Mouse (Mus musculus): ENCODE data around the gene Igsf3. TPM values are rescaled to one million over a fixed set of nuclear protein-coding genes. Genes with fewer than 3 reads are reported as not detected.

Gene Igsf3
- polyA plus RNA-seq, 1 experiment from 2014 or later, result 27.6 TPM

DNA sequence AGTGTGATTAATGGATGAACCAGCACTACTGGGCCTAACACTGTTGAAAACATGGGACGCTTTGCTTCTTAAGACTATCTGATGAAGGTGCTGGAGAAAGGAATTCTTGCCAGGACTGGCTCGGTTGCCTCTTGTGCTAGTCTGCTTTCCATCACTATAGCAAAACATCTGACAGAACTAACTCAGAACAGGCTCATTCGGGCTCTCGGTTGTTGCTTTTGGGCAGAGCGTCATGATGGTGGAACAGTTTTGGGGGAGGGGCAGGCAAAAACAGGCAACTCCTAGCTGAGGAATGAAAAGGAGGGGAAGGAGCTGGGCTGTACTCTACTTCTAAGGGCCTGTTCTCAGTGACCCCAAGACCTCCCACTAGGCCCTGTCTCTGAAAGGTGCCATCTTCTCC lies 4.8 kb downstream of the Igsf3 start:
- no peak for ATAC-seq (ENCODE audit: low FRiP score)
- Histone ChIP-seq H3K4me2 (replicated peaks; ENCODE audit: low read depth, low read length) (no peak overlapping the region), H3K27me3 (ENCODE audit: control insufficient read depth, insufficient read depth, low read length) (no peaks in the 10 kb centered on the region), H3K4me3 (ENCODE audit: low read depth, low read length) (no peak overlapping the region), H3K9ac (ENCODE audit: low read depth, low read length) (no peak overlapping the region), H3K4me1 (replicated peaks; ENCODE audit: control insufficient read depth, insufficient read depth, low read length) (peaks cover 5% of the 10 kb centered on the region), H3K9me3 (ENCODE audit: control insufficient read depth, low read length) (no peaks in the 10 kb centered on the region), H3K27ac (ENCODE audit: low read depth, low read length) (no peak overlapping the region), H3K36me3 (ENCODE audit: control insufficient read depth, insufficient read depth, low read length) (no peaks in the 10 kb centered on the region)
- 65% methylated on average over 5 of the region's 5 CpGs for WGBS
- no peak for DNase-seq (ENCODE audit: low spot score)

GRCm38 (mm10) chr3:101382751-101383150 lies 5.9 kb downstream of the Igsf3 start:
- Histone ChIP-seq H3K27me3 (ENCODE audit: control insufficient read depth, insufficient read depth, low read length) (no peaks in the 10 kb centered on the region), H3K9ac (ENCODE audit: low read depth, low read length) (no peak overlapping the region), H3K36me3 (ENCODE audit: control insufficient read depth, insufficient read depth, low read length) (no peaks in the 10 kb centered on the region), H3K4me2 (replicated peaks; ENCODE audit: low read depth, low read length) (no peak overlapping the region), H3K4me1 (replicated peaks; ENCODE audit: control insufficient read depth, insufficient read depth, low read length) (peaks cover 6% of the 10 kb centered on the region), H3K9me3 (ENCODE audit: control insufficient read depth, low read length) (no peaks in the 10 kb centered on the region), H3K4me3 (ENCODE audit: low read depth, low read length) (no peak overlapping the region), H3K27ac (ENCODE audit: low read depth, low read length) (no peak overlapping the region)
- WGBS, result 72% methylated on average over 4 of the region's 4 CpGs
- ATAC-seq (ENCODE audit: low FRiP score), result no peak
- DNase-seq (ENCODE audit: low spot score), result no peak

GRCm38 (mm10) chr3:101386430-101387016 lies 9.6 kb downstream of the Igsf3 start:
- ATAC-seq (ENCODE audit: low FRiP score), result no peak
- 51% methylated on average over 8 of the region's 8 CpGs for whole genome bisulfite sequencing
- H3K4me1 ChIP-seq (replicated peaks; ENCODE audit: control insufficient read depth, insufficient read depth, low read length), result peaks cover 7% of the 10 kb centered on the region

GRCm38 (mm10) chr3:101387849-101388248 lies 11.0 kb downstream of the Igsf3 start:
- no peak for ATAC-seq (ENCODE audit: low FRiP score)
- Histone ChIP-seq H3K4me2 (replicated peaks; ENCODE audit: low read depth, low read length) (no peak overlapping the region), H3K27me3 (ENCODE audit: control insufficient read depth, insufficient read depth, low read length) (no peaks in the 10 kb centered on the region), H3K4me1 (replicated peaks; ENCODE audit: control insufficient read depth, insufficient read depth, low read length) (peaks cover 7% of the 10 kb centered on the region), H3K4me3 (ENCODE audit: low read depth, low read length) (no peak overlapping the region), H3K9ac (ENCODE audit: low read depth, low read length) (no peak overlapping the region), H3K9me3 (ENCODE audit: control insufficient read depth, low read length) (no peaks in the 10 kb centered on the region), H3K36me3 (ENCODE audit: control insufficient read depth, insufficient read depth, low read length) (no peaks in the 10 kb centered on the region), H3K27ac (ENCODE audit: low read depth, low read length) (no peak overlapping the region)
- 14% methylated on average over 4 of the region's 10 CpGs for WGBS
- no peak for DNase-seq (ENCODE audit: low spot score)

More at GRCm38 (mm10) chr3:101386430-101387016, 9.6 kb downstream of the Igsf3 start:
- no peak overlapping the region for H3K4me3 ChIP-seq (ENCODE audit: low read depth, low read length)
- no peaks in the 10 kb centered on the region for H3K9me3 ChIP-seq (ENCODE audit: control insufficient read depth, low read length)
- DNase-seq (ENCODE audit: low spot score), result no peak
- H3K27me3 ChIP-seq (ENCODE audit: control insufficient read depth, insufficient read depth, low read length), result no peaks in the 10 kb centered on the region
- H3K9ac ChIP-seq (ENCODE audit: low read depth, low read length), result no peak overlapping the region
- no peaks in the 10 kb centered on the region for H3K36me3 ChIP-seq (ENCODE audit: control insufficient read depth, insufficient read depth, low read length)
- H3K27ac ChIP-seq (ENCODE audit: low read depth, low read length), result no peak overlapping the region
- no peak overlapping the region for H3K4me2 ChIP-seq (replicated peaks; ENCODE audit: low read depth, low read length)

GRCm38 (mm10) chr3:101389566-101389965 lies 12.7 kb downstream of the Igsf3 start:
- H3K9ac ChIP-seq (ENCODE audit: low read depth, low read length), result no peak overlapping the region
- DNase-seq (ENCODE audit: low spot score) (no peak), ATAC-seq (ENCODE audit: low FRiP score) (no peak)
- no peak overlapping the region for H3K27ac ChIP-seq (ENCODE audit: low read depth, low read length)
- WGBS, result 91% methylated on average over 3 of the region's 3 CpGs
- H3K4me2 ChIP-seq (replicated peaks; ENCODE audit: low read depth, low read length), result no peak overlapping the region
- no peaks in the 10 kb centered on the region for H3K27me3 ChIP-seq (ENCODE audit: control insufficient read depth, insufficient read depth, low read length)
- peaks cover 7% of the 10 kb centered on the region for H3K4me1 ChIP-seq (replicated peaks; ENCODE audit: control insufficient read depth, insufficient read depth, low read length)
- no peak overlapping the region for H3K4me3 ChIP-seq (ENCODE audit: low read depth, low read length)
- no peaks in the 10 kb centered on the region for H3K36me3 ChIP-seq (ENCODE audit: control insufficient read depth, insufficient read depth, low read length)
- no peaks in the 10 kb centered on the region for H3K9me3 ChIP-seq (ENCODE audit: control insufficient read depth, low read length)

DNA sequence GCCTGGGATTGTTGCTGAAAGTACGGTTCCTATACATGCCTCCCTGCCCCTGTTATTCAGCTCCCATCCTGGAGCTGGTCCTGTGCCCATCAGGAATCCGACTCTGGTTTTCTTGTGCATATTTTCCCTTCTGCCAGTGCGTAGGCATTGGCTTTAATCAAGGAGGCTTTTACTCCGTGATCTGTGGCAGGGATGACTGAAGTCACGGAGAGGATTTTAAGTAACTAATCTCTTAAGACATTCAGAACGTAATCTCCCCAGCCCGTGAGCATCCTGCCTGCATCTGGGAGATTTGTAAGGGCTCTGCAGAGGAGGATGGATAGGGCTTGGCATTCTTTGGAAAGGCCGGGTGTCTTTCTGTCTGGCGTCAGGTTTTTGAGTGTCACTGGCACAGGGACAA lies 13.6 kb downstream of the Igsf3 start:
- Histone ChIP-seq H3K36me3 (ENCODE audit: control insufficient read depth, insufficient read depth, low read length) (no peaks in the 10 kb centered on the region), H3K9ac (ENCODE audit: low read depth, low read length) (no peak overlapping the region), H3K4me3 (ENCODE audit: low read depth, low read length) (no peak overlapping the region), H3K4me1 (replicated peaks; ENCODE audit: control insufficient read depth, insufficient read depth, low read length) (peaks cover 9% of the 10 kb centered on the region), H3K4me2 (replicated peaks; ENCODE audit: low read depth, low read length) (no peak overlapping the region), H3K27ac (ENCODE audit: low read depth, low read length) (no peak overlapping the region), H3K27me3 (ENCODE audit: control insufficient read depth, insufficient read depth, low read length) (no peaks in the 10 kb centered on the region), H3K9me3 (ENCODE audit: control insufficient read depth, low read length) (no peaks in the 10 kb centered on the region)
- no peak for ATAC-seq (ENCODE audit: low FRiP score)
- WGBS, result 73% methylated on average over 9 of the region's 9 CpGs
- no peak for DNase-seq (ENCODE audit: low spot score)

GRCm38 (mm10) chr3:101391991-101392390 lies 15.1 kb downstream of the Igsf3 start:
- H3K36me3 ChIP-seq (ENCODE audit: control insufficient read depth, insufficient read depth, low read length), result no peaks in the 10 kb centered on the region
- H3K4me1 ChIP-seq (replicated peaks; ENCODE audit: control insufficient read depth, insufficient read depth, low read length), result peaks cover 10% of the 10 kb centered on the region
- no peak overlapping the region for H3K9ac ChIP-seq (ENCODE audit: low read depth, low read length)
- no peaks in the 10 kb centered on the region for H3K9me3 ChIP-seq (ENCODE audit: control insufficient read depth, low read length)
- no peak overlapping the region for H3K4me3 ChIP-seq (ENCODE audit: low read depth, low read length)
- no peak for ATAC-seq (ENCODE audit: low FRiP score)
- DNase-seq (ENCODE audit: low spot score), result no peak
- WGBS, result 95% methylated on average over 6 of the region's 6 CpGs
- H3K4me2 ChIP-seq (replicated peaks; ENCODE audit: low read depth, low read length), result no peak overlapping the region
- H3K27ac ChIP-seq (ENCODE audit: low read depth, low read length), result no peak overlapping the region
- H3K27me3 ChIP-seq (ENCODE audit: control insufficient read depth, insufficient read depth, low read length), result no peaks in the 10 kb centered on the region

DNA sequence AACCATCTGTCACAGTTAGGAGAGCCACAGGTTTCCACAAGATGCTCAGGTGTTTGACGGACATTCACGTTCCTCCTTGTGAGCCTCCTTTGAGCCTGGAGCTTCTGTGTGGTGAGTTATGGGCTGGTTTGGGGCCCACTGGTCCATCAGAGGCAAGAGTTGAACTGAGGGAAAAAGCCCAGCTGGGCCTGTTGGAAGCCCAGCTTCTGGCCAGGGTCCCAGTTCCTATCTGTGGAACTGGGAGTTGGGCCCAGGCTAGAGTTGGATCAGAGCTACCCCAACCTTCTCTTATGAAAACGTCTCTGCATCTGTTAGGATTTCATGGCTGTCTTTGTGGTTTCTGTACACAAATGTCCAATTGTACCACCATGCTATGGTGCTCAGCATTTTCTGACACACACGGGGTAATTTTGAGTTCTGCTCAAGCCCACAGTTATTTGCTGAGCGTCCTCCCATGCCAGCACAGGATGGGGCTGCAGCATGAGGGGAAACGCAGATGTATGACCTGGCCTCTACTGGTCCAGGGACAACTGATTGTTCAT lies 16.3 kb downstream of the Igsf3 start:
- H3K9me3 ChIP-seq (ENCODE audit: control insufficient read depth, low read length), result no peaks in the 10 kb centered on the region
- H3K4me3 ChIP-seq (ENCODE audit: low read depth, low read length), result no peak overlapping the region
- H3K27ac ChIP-seq (ENCODE audit: low read depth, low read length), result no peak overlapping the region
- WGBS, result 82% methylated on average over 6 of the region's 6 CpGs
- H3K36me3 ChIP-seq (ENCODE audit: control insufficient read depth, insufficient read depth, low read length), result no peaks in the 10 kb centered on the region
- H3K9ac ChIP-seq (ENCODE audit: low read depth, low read length), result no peak overlapping the region
- ATAC-seq (ENCODE audit: low FRiP score) (no peak), DNase-seq (ENCODE audit: low spot score) (no peak)
- H3K4me1 ChIP-seq (replicated peaks; ENCODE audit: control insufficient read depth, insufficient read depth, low read length), result peaks cover 9% of the 10 kb centered on the region
- H3K4me2 ChIP-seq (replicated peaks; ENCODE audit: low read depth, low read length), result no peak overlapping the region
- no peaks in the 10 kb centered on the region for H3K27me3 ChIP-seq (ENCODE audit: control insufficient read depth, insufficient read depth, low read length)

Measured in hindbrain, embryonic 11.5 days (tissue).